Mouse (Mus musculus) intestine, embryonic 16.5 days (tissue): ENCODE measurements around the gene Ip6k1. TPM values are rescaled to one million over a fixed set of nuclear protein-coding genes. Genes with fewer than 3 reads are reported as not detected.

Experiments
- ATAC-seq: fragments of 200-750 bp; cut with Nextera tagmentation; 2 replicates; pipeline ENCODE4 v1.8.0; 2017; ENCODE audit warnings: moderate TSS enrichment, moderate library complexity
- H3K27ac ChIP-seq: fragments of 300-500 bp; sonication (generic); 2 replicates; pipeline ENCODE4 v1.5.1; 2014; ENCODE audit warnings: mild to moderate bottlenecking, low read length
- H3K27me3 ChIP-seq: fragments of 300-500 bp; sonication (generic); replicated peaks from 2 replicates; pipeline ENCODE4 v1.6.1; 2014; ENCODE audit warnings: low read length, control low read depth, mixed read lengths; ENCODE audit not compliant: control insufficient read depth, insufficient read depth
- H3K36me3 ChIP-seq: fragments of 300-500 bp; sonication (generic); 2 replicates; pipeline ENCODE4 v1.6.1; 2014; ENCODE audit warnings: low read length, control low read depth; ENCODE audit not compliant: control insufficient read depth, insufficient read depth
- H3K4me1 ChIP-seq: fragments of 300-500 bp; sonication (generic); 2 replicates; pipeline ENCODE4 v1.6.1; 2014; ENCODE audit warnings: low read length, control low read depth, mixed read lengths; ENCODE audit not compliant: control insufficient read depth, insufficient read depth
- H3K4me2 ChIP-seq: fragments of 300-500 bp; sonication (generic); 2 replicates; pipeline ENCODE4 v1.6.1; 2014; ENCODE audit warnings: low read depth, low read length, control low read depth
- H3K4me3 ChIP-seq: fragments of 300-500 bp; sonication (generic); 2 replicates; pipeline ENCODE4 v1.5.1; 2014; ENCODE audit warnings: mild to moderate bottlenecking, low read length
- H3K9ac ChIP-seq: fragments of 300-500 bp; sonication (generic); 2 replicates; pipeline ENCODE4 v1.6.1; 2014; ENCODE audit warnings: low read depth, low read length
- H3K9me3 ChIP-seq: fragments of 300-500 bp; sonication (generic); 2 replicates; pipeline ENCODE4 v1.6.1; 2016; ENCODE audit warnings: low read length, control low read depth; ENCODE audit not compliant: control insufficient read depth
- WGBS: fragments of 180-500 bp; shearing (Covaris S2); extraction: QIAGEN DNeasy Blood & Tissue Kit; methylation state at CpG from one replicate; pipeline ENCODE4 v1.1.7; 2014; 5-methylcytosine and 5-hydroxymethylcytosine counted together
- polyA plus RNA-seq: library from polyadenylated mRNA; unstranded; fragments of >200 nt; fragmentation: Nextera tagmentation; extraction: Ambion mirVana; gene quantifications from 2 replicates; pipeline ENCODE4 v1.2.1, GENCODE M21; 2015

Gene Ip6k1
- polyA plus RNA-seq, 1 experiment from 2014 or later: 37.1 TPM

DNA sequence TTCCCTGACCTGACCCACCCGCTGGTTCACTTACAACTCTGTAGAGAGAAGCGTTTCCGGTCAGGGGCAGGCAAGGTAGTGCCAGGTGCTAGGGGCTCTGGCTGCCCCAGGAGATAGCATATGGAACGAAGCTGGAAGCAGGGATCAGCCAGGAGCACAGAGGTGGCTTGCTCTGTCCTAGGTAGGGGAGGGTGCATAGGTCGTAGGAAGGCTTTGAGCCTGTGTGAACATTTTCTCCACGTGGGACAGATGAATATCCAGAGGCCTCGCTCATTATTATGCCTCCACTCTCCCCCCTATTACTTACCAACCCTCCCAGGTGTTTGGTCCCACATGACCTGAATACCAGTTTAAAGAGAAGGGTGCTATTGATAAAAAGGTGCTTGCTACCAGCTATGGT lies 50.1 kb downstream of the Ip6k1 start:
- Histone ChIP-seq H3K36me3 (peaks cover 28% of the 10 kb centered on the region), H3K4me1 (peaks cover 43% of the 10 kb centered on the region), H3K4me3 (no peak overlapping the region), H3K27me3 (no peaks in the 10 kb centered on the region), H3K9me3 (no peaks in the 10 kb centered on the region), H3K9ac (peak overlapping the region; percentile 43), H3K27ac (peak overlapping the region; percentile 61), H3K4me2 (no peak overlapping the region)
- 70% methylated on average over 7 of the region's 7 CpGs for WGBS
- no peak for ATAC-seq

DNA sequence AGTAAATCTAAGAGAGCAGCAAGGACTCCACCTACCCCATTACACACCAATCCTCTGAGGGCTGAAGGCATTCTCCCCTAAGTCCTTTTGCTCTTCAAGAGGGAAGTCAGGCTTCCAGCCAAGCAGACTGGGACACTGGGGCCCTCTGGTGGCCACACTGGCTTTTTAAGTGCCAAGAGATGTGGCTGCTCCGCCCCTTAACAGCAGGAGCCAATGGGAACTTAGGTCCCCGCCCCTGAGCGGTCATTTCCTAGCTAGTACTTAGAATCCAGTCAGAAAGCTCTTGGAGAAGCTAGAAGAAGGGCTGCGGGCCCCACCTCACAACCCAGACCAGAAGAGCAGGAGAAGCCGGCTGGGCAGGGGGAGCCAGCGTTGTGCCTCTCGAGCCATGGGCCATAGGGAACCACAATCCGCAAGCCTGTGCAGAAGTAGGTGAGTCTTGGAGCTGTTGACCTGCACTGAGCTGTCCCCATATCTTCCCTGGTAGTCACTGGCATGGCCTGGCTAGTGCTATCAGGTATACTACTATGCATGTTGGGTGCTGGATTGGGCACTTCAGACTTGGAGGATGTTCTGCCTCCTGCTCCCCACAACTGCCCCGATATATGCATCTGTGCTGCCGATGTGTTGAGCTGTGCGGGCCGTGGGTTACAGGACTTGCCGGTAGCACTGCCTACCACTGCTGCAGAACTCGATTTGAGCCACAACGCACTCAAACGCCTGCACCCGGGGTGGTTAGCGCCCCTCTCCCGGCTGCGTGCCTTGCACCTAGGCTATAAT lies 50.8 kb downstream of the Ip6k1 start, which contains the start of gene Amigo3:
Gene Amigo3, plus strand, starts transcription at position 275 of the 780 bp plus-strand sequence.
- peak; percentile 45 for ATAC-seq
- Histone ChIP-seq H3K4me1 (peaks cover 36% of the 10 kb centered on the region), H3K9me3 (no peaks in the 10 kb centered on the region), H3K27ac (peak within 1 kb of the TSS; percentile 70), H3K4me3 (peak within 1 kb of the TSS; percentile 31), H3K9ac (peak within 1 kb of the TSS; percentile 82), H3K27me3 (no peaks in the 10 kb centered on the region), H3K4me2 (peak within 1 kb of the TSS; percentile 56), H3K36me3 (peaks cover 28% of the 10 kb centered on the region)
- 55% methylated on average over 20 of the region's 20 CpGs for WGBS

DNA sequence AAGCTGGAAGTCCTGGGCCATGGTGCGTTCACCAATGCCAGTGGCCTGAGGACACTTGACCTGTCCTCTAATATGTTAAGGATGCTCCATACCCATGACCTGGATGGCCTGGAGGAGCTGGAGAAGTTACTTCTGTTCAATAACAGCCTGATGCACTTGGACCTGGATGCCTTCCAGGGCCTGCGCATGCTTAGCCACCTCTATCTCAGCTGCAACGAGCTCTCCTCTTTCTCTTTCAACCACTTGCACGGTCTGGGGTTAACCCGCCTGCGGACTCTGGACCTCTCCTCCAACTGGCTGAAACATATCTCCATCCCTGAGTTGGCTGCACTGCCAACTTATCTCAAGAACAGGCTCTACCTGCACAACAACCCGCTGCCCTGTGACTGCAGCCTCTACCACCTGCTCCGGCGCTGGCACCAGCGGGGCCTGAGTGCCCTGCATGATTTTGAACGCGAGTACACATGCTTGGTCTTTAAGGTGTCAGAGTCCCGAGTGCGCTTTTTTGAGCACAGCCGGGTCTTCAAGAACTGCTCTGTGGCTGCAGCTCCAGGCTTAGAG lies 51.4 kb downstream of the Ip6k1 start:
- WGBS: 83% methylated on average over 15 of the region's 15 CpGs

DNA sequence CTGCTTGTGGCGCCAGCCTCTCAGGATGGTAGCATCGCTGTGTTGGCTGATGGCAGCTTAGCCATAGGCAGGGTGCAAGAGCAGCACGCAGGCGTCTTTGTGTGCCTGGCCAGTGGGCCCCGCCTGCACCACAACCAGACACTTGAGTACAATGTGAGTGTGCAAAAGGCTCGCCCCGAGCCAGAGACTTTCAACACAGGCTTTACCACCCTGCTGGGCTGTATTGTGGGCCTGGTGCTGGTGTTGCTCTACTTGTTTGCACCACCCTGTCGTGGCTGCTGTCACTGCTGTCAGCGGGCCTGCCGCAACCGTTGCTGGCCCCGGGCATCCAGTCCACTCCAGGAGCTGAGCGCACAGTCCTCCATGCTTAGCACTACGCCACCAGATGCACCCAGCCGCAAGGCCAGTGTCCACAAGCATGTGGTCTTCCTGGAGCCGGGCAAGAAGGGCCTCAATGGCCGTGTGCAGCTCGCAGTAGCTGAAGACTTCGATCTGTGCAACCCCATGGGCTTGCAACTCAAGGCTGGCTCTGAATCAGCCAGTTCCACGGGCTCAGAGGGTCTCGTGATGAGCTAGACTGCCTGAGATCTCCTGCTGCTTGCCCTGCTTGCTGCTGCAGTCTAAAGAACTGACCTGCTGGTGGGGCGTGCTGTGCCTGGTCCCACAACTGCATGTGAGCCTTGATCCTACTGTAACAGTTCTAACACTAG lies 52.2 kb downstream of the Ip6k1 start:
- peaks cover 34% of the 10 kb centered on the region for H3K36me3 ChIP-seq
- no peak for ATAC-seq
- H3K4me3 ChIP-seq: no peak overlapping the region
- WGBS: 89% methylated on average over 22 of the region's 22 CpGs
- H3K9me3 ChIP-seq: no peaks in the 10 kb centered on the region
- peak overlapping the region; percentile 16; the same call in 1 of the 2 replicates for H3K27ac ChIP-seq
- peaks cover 31% of the 10 kb centered on the region for H3K4me1 ChIP-seq
- peak overlapping the region; percentile 31; the same call in 1 of the 2 replicates for H3K9ac ChIP-seq
- H3K27me3 ChIP-seq: no peaks in the 10 kb centered on the region
- no peak overlapping the region for H3K4me2 ChIP-seq

More for the DNA sequence above, 51.4 kb downstream of the Ip6k1 start:
- Histone ChIP-seq H3K27ac (peak overlapping the region; percentile 70), H3K4me3 (no peak overlapping the region), H3K4me1 (peaks cover 31% of the 10 kb centered on the region), H3K9me3 (no peaks in the 10 kb centered on the region), H3K9ac (peak overlapping the region; percentile 63), H3K4me2 (no peak overlapping the region), H3K27me3 (no peaks in the 10 kb centered on the region), H3K36me3 (peaks cover 28% of the 10 kb centered on the region)
- no peak for ATAC-seq

DNA sequence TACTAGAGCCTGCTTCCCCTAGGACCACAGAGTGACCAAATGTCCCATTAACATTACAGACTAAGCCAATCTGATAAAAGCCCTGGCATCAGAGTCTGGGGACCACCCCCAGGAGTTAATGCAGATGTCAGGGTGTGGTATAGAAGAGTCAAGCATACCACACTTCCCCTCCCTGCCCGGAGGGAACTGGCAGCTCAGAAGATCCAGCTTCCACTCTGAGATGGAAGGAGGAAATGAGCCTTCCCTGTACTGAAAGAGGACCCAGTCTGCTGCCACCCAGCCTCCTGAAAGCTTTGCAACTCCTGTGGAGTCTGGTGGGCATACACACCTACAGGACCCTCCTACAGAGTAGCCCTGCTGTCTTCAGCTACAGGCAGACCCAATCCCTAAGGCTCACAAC lies 52.8 kb downstream of the Ip6k1 start:
- no peak overlapping the region for H3K4me2 ChIP-seq
- H3K27ac ChIP-seq: no peak overlapping the region
- no peak overlapping the region for H3K4me3 ChIP-seq
- H3K36me3 ChIP-seq: peaks cover 34% of the 10 kb centered on the region
- 77% methylated on average over 1 of the region's 1 CpGs for WGBS
- no peak overlapping the region for H3K9ac ChIP-seq
- H3K9me3 ChIP-seq: no peaks in the 10 kb centered on the region
- ATAC-seq: no peak
- H3K4me1 ChIP-seq: peaks cover 28% of the 10 kb centered on the region
- no peaks in the 10 kb centered on the region for H3K27me3 ChIP-seq

DNA sequence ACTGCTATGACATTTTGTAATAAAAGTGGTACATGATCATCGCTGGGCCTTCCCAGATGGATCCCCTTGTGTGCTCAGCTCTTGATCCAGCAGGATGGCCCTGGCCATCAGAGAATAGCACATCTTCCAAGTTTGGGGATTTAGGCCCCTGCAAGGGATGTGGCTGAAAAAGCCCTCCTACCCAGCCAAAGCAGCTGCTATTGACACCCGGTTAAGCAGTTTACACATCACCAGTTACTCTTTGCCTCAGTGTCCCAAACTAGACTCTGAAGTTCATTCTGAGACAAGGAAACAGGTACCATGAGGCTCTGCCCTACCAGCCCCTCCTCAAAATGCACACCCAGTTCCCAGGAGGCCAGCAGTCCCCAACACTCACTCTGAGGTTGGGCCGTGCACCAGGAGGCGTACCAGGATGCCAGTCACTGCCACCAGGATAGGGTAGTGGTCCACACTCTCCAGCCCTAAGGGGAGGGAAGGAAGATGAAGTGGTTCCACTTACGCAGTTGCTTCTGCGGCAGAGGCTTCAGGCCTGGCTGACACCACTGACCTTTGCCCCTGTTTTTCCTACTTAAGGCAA lies 53.4 kb downstream of the Ip6k1 start:
- 85% methylated on average over 6 of the region's 6 CpGs for WGBS
- no peak overlapping the region for H3K4me3 ChIP-seq
- H3K4me1 ChIP-seq: peaks cover 23% of the 10 kb centered on the region
- ATAC-seq: no peak
- peaks cover 28% of the 10 kb centered on the region for H3K36me3 ChIP-seq
- H3K27ac ChIP-seq: no peak overlapping the region
- H3K9me3 ChIP-seq: no peaks in the 10 kb centered on the region
- no peak overlapping the region for H3K9ac ChIP-seq
- H3K27me3 ChIP-seq: no peaks in the 10 kb centered on the region
- no peak overlapping the region for H3K4me2 ChIP-seq

DNA sequence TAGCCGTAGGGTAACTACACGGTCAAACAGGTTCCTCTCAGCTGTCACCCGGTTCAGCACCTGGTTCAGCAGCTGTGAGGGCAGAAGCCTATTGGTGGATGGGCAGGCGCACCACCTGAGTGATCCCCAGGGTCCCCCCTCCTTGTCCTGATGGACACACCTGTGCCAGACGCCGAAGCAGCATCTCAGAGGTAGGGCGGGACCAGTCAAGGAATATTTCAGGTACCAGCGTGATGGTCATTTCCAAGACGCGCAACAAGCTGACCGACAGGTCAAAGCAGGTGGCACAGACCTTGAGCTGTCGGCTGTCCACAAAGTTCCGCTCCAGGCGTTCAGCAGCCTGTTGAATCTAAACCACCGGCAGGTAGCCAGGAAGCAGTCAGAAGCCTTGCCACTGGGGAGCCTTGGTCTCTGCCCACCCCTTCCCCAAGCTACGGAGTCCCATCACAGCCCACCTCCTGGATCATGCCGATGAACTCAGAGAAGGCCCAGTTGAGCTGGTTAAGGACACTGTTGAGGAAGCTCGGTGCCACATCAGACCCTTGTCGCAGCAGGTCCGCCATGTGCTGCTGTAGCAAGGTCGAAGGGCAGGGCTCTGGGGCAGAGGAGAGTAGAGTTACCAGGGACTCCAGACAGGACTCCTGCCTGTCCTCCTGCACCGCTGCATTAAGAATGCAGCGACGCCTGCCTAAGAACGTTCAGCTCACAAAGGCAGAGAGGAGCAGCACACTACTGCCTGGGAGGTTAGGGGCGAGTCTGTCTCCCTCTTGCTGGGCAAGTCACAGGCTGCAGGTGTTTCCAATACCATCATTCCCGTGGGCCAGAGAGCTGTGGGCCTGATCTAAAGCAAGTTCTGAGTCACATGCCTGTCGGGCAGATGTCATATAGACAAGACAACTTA lies 54.3 kb downstream of the Ip6k1 start:
- Histone ChIP-seq H3K9me3 (no peaks in the 10 kb centered on the region), H3K27ac (no peak overlapping the region), H3K4me3 (no peak overlapping the region), H3K36me3 (peaks cover 20% of the 10 kb centered on the region), H3K27me3 (no peaks in the 10 kb centered on the region), H3K4me2 (no peak overlapping the region), H3K4me1 (peaks cover 19% of the 10 kb centered on the region), H3K9ac (no peak overlapping the region)
- WGBS: 81% methylated on average over 28 of the region's 28 CpGs
- no peak for ATAC-seq

DNA sequence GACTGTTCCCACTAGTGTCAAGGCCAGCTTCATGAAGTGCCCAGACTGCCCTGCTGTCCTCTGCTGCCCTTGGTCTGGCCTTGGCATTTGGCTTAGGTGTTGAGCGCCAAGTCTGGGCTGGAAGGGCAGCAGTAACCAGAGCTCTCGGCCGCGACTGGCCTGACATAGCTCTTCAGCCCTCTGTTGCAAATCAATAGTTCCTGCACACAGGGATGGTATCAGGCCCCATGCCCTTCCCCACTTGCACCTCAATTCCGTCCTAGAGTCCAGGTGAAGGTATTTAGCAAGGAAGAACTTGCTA lies 54.9 kb downstream of the Ip6k1 start:
- Histone ChIP-seq H3K9ac (no peak overlapping the region), H3K4me2 (no peak overlapping the region), H3K36me3 (peaks cover 16% of the 10 kb centered on the region), H3K27ac (no peak overlapping the region), H3K4me1 (peaks cover 16% of the 10 kb centered on the region), H3K27me3 (no peaks in the 10 kb centered on the region), H3K9me3 (no peaks in the 10 kb centered on the region), H3K4me3 (no peak overlapping the region)
- no peak for ATAC-seq
- 94% methylated on average over 5 of the region's 5 CpGs for WGBS
